Mouse (Mus musculus): ENCODE measurements at regions not wholly inside any gene's neighbourhood (a gene's known extent, or its start where the extent isn't known, plus 50 kb on each side); places are given as distances from the start of the nearest gene placed in this dataset.
"Not testable (repeated sequence)": the region's sequence is repeated elsewhere in the genome, so short reads cannot be mapped to it uniquely, and the experiment has no call there.

- no peaks in the 10 kb centered on the region for H3K4me1 ChIP-seq (replicated peaks)
- H3K27ac ChIP-seq (replicated peaks), result no peak overlapping the region
- H3K4me2 ChIP-seq, result no peak overlapping the region
- 93% methylated on average over 2 of the region's 2 CpGs for WGBS
- no peak overlapping the region for H3K4me3 ChIP-seq
- H3K9ac ChIP-seq, result no peak overlapping the region
- no peak for ATAC-seq (ENCODE audit: low FRiP score, low read depth)
- no peaks in the 10 kb centered on the region for H3K27me3 ChIP-seq
- H3K9me3 ChIP-seq, result no peaks in the 10 kb centered on the region
- no peaks in the 10 kb centered on the region for H3K36me3 ChIP-seq
These were observed 211.6 kb downstream of the Dad1 start for GRCm38 (mm10) chr14:54042286-54042685.

- WGBS, result 84% methylated on average over 2 of the region's 2 CpGs
- Histone ChIP-seq H3K4me3 (no peak overlapping the region), H3K27ac (replicated peaks) (no peak overlapping the region), H3K9ac (no peak overlapping the region), H3K36me3 (no peaks in the 10 kb centered on the region), H3K9me3 (no peaks in the 10 kb centered on the region), H3K27me3 (no peaks in the 10 kb centered on the region), H3K4me1 (replicated peaks) (no peaks in the 10 kb centered on the region), H3K4me2 (no peak overlapping the region)
- no peak for ATAC-seq (ENCODE audit: low FRiP score, low read depth)
These were observed 213.3 kb downstream of the Dad1 start for GRCm38 (mm10) chr14:54040644-54041043.

- no peak overlapping the region for H3K9ac ChIP-seq
- H3K27ac ChIP-seq (replicated peaks), result no peak overlapping the region
- WGBS, result 79% methylated on average over 2 of the region's 2 CpGs
- ATAC-seq (ENCODE audit: low FRiP score, low read depth), result no peak
- no peaks in the 10 kb centered on the region for H3K36me3 ChIP-seq
- H3K9me3 ChIP-seq, result no peaks in the 10 kb centered on the region
- no peaks in the 10 kb centered on the region for H3K4me1 ChIP-seq (replicated peaks)
- no peaks in the 10 kb centered on the region for H3K27me3 ChIP-seq
- no peak overlapping the region for H3K4me2 ChIP-seq
- H3K4me3 ChIP-seq, result no peak overlapping the region
These were observed 219.4 kb downstream of the Dad1 start for GRCm38 (mm10) chr14:54034516-54034915.

- H3K36me3 ChIP-seq, result no peaks in the 10 kb centered on the region
- H3K4me1 ChIP-seq (replicated peaks), result no peaks in the 10 kb centered on the region
- H3K9ac ChIP-seq, result no peak overlapping the region
- WGBS, result 68% methylated on average over 4 of the region's 4 CpGs
- no peak overlapping the region for H3K4me2 ChIP-seq
- ATAC-seq (ENCODE audit: low FRiP score, low read depth), result no peak
- no peaks in the 10 kb centered on the region for H3K9me3 ChIP-seq
- H3K27me3 ChIP-seq, result no peaks in the 10 kb centered on the region
- no peak overlapping the region for H3K27ac ChIP-seq (replicated peaks)
- H3K4me3 ChIP-seq, result no peak overlapping the region
These were observed 230.4 kb downstream of the Dad1 start for GRCm38 (mm10) chr14:54023552-54023951.

GRCm38 (mm10) chr14:54021443-54021842, 232.5 kb downstream of the Dad1 start:
- Histone ChIP-seq H3K27me3 (no peaks in the 10 kb centered on the region), H3K4me2 (no peak overlapping the region), H3K9ac (no peak overlapping the region), H3K27ac (replicated peaks) (no peak overlapping the region), H3K9me3 (no peaks in the 10 kb centered on the region), H3K4me3 (no peak overlapping the region), H3K36me3 (no peaks in the 10 kb centered on the region), H3K4me1 (replicated peaks) (no peaks in the 10 kb centered on the region)
- WGBS, result 90% methylated on average over 6 of the region's 6 CpGs
- ATAC-seq (ENCODE audit: low FRiP score, low read depth), result no peak

GRCm38 (mm10) chr14:54014628-54015027, 239.3 kb downstream of the Dad1 start:
- H3K27ac ChIP-seq (replicated peaks), result no peak overlapping the region
- H3K9ac ChIP-seq, result no peak overlapping the region
- 89% methylated on average over 10 of the region's 10 CpGs for WGBS
- H3K4me2 ChIP-seq, result no peak overlapping the region
- no peaks in the 10 kb centered on the region for H3K9me3 ChIP-seq
- H3K27me3 ChIP-seq, result no peaks in the 10 kb centered on the region
- no peak overlapping the region for H3K4me3 ChIP-seq
- no peak for ATAC-seq (ENCODE audit: low FRiP score, low read depth)
- H3K36me3 ChIP-seq, result no peaks in the 10 kb centered on the region
- no peaks in the 10 kb centered on the region for H3K4me1 ChIP-seq (replicated peaks)

- no peaks in the 10 kb centered on the region for H3K27me3 ChIP-seq
- no peak overlapping the region for H3K4me3 ChIP-seq
- no peak overlapping the region for H3K9ac ChIP-seq
- no peaks in the 10 kb centered on the region for H3K9me3 ChIP-seq
- H3K4me2 ChIP-seq, result no peak overlapping the region
- ATAC-seq (ENCODE audit: low FRiP score, low read depth), result no peak
- H3K4me1 ChIP-seq (replicated peaks), result no peaks in the 10 kb centered on the region
- no peak overlapping the region for H3K27ac ChIP-seq (replicated peaks)
- no peaks in the 10 kb centered on the region for H3K36me3 ChIP-seq
- WGBS, result 89% methylated on average over 1 of the region's 1 CpGs
These were observed 251.8 kb downstream of the Dad1 start for GRCm38 (mm10) chr14:54002083-54002482.

GRCm38 (mm10) chr14:54000527-54000926, 253.4 kb downstream of the Dad1 start:
- Histone ChIP-seq H3K27ac (replicated peaks) (no peak overlapping the region), H3K4me2 (no peak overlapping the region), H3K36me3 (no peaks in the 10 kb centered on the region), H3K27me3 (no peaks in the 10 kb centered on the region), H3K4me1 (replicated peaks) (no peaks in the 10 kb centered on the region), H3K9ac (no peak overlapping the region), H3K9me3 (no peaks in the 10 kb centered on the region), H3K4me3 (no peak overlapping the region)
- WGBS, result 80% methylated on average over 5 of the region's 5 CpGs
- no peak for ATAC-seq (ENCODE audit: low FRiP score, low read depth)

- no peak for ATAC-seq (ENCODE audit: low FRiP score, low read depth)
- H3K27me3 ChIP-seq, result no peaks in the 10 kb centered on the region
- H3K9ac ChIP-seq, result no peak overlapping the region
- peak overlapping the region; percentile 7; the same call in 1 of the 2 replicates for H3K27ac ChIP-seq (replicated peaks)
- no peaks in the 10 kb centered on the region for H3K9me3 ChIP-seq
- H3K4me2 ChIP-seq, result no peak overlapping the region
- WGBS, result 70% methylated on average over 2 of the region's 2 CpGs
- no peak overlapping the region for H3K4me3 ChIP-seq
- H3K4me1 ChIP-seq (replicated peaks), result peaks cover 15% of the 10 kb centered on the region; the same call in 1 of the 2 replicates
- H3K36me3 ChIP-seq, result no peaks in the 10 kb centered on the region
These were observed 260.5 kb downstream of the Dad1 start for GRCm38 (mm10) chr14:53993427-53993826.

GRCm38 (mm10) chr14:53992712-53993286, 261.1 kb downstream of the Dad1 start:
- H3K9me3 ChIP-seq, result no peaks in the 10 kb centered on the region
- no peak overlapping the region for H3K4me2 ChIP-seq
- no peaks in the 10 kb centered on the region for H3K36me3 ChIP-seq
- ATAC-seq (ENCODE audit: low FRiP score, low read depth), result peak; percentile 73
- no peaks in the 10 kb centered on the region for H3K27me3 ChIP-seq
- no peak overlapping the region for H3K9ac ChIP-seq
- H3K27ac ChIP-seq (replicated peaks), result peak overlapping the region; percentile 7; the same call in 1 of the 2 replicates
- no peak overlapping the region for H3K4me3 ChIP-seq
- WGBS, result 35% methylated on average over 11 of the region's 11 CpGs
- peaks cover 15% of the 10 kb centered on the region; the same call in 1 of the 2 replicates for H3K4me1 ChIP-seq (replicated peaks)

- Histone ChIP-seq H3K9me3 (no peaks in the 10 kb centered on the region), H3K4me1 (replicated peaks) (peaks cover 15% of the 10 kb centered on the region; the same call in 1 of the 2 replicates), H3K9ac (no peak overlapping the region), H3K27me3 (no peaks in the 10 kb centered on the region), H3K27ac (replicated peaks) (no peak overlapping the region), H3K4me3 (no peak overlapping the region), H3K36me3 (no peaks in the 10 kb centered on the region), H3K4me2 (no peak overlapping the region)
- 38% methylated on average over 4 of the region's 4 CpGs for WGBS
- ATAC-seq (ENCODE audit: low FRiP score, low read depth), result no peak
These were observed 262.5 kb downstream of the Dad1 start for GRCm38 (mm10) chr14:53991390-53991789.

- no peak overlapping the region for H3K4me2 ChIP-seq
- no peaks in the 10 kb centered on the region for H3K9me3 ChIP-seq
- ATAC-seq (ENCODE audit: low FRiP score, low read depth), result no peak
- no peaks in the 10 kb centered on the region for H3K27me3 ChIP-seq
- 68% methylated on average over 5 of the region's 5 CpGs for WGBS
- no peak overlapping the region for H3K9ac ChIP-seq
- no peaks in the 10 kb centered on the region for H3K4me1 ChIP-seq (replicated peaks)
- no peak overlapping the region for H3K4me3 ChIP-seq
- no peaks in the 10 kb centered on the region for H3K36me3 ChIP-seq
- H3K27ac ChIP-seq (replicated peaks), result no peak overlapping the region
These were observed 273.1 kb downstream of the Dad1 start for GRCm38 (mm10) chr14:53980771-53981170.

- not testable (repeated sequence) for ATAC-seq (ENCODE audit: low FRiP score, low read depth); H3K9me3 ChIP-seq; H3K4me1 ChIP-seq (replicated peaks); H3K4me3 ChIP-seq; H3K4me2 ChIP-seq; H3K27me3 ChIP-seq; H3K9ac ChIP-seq; H3K27ac ChIP-seq (replicated peaks); H3K36me3 ChIP-seq
- WGBS, result 86% methylated on average over 11 of the region's 11 CpGs
These were observed 292.5 kb downstream of the Dad1 start for GRCm38 (mm10) chr14:53961426-53961825.
